Mouse (Mus musculus): Measurements from ENCODE around the gene C1ql4. TPM values are rescaled to one million over a fixed set of nuclear protein-coding genes. Genes with fewer than 3 reads are reported as not detected.

Gene C1ql4
- total and polyA plus RNA-seq, 3 experiments: not detected

- Histone ChIP-seq H3K36me3 (ENCODE audit: control insufficient read depth, insufficient read depth, low read length) (no peaks in the 10 kb centered on the region), H3K27me3 (ENCODE audit: control insufficient read depth, insufficient read depth, low read length) (peaks cover 10% of the 10 kb centered on the region), H3K27ac (no peak overlapping the region), H3K9ac (ENCODE audit: low read depth, low read length) (no peak overlapping the region), H3K4me1 (ENCODE audit: control insufficient read depth, insufficient read depth, low read length) (no peaks in the 10 kb centered on the region; the same call in 1 of the 2 replicates), H3K79me2 (replicated peaks; ENCODE audit: control insufficient read depth, insufficient read depth, low read length) (no peaks in the 10 kb centered on the region), H3K4me3 (no peak overlapping the region)
- TF ChIP-seq POLR2A (IDR thresholded peaks at IDR 0.05; ENCODE audit: insufficient read depth, low read depth, low read length): no peak
- TF ChIP-seq CTCF (IDR thresholded peaks at IDR 0.05): no peak
- TF ChIP-seq EP300 (IDR thresholded peaks at IDR 0.05; ENCODE audit: insufficient read depth, low read depth, low read length): no peak
- WGBS: 34% methylated on average over 14 of the region's 14 CpGs
- intact Hi-C loops (cut with DNase I): loop anchor here (2.0 kb wide), 1 partner anchor 40 kb away; no protein-coding TSS in a partner anchor
- DNase-seq: no peak
These were observed 1.5 kb upstream of the C1ql4 start for GRCm38 (mm10) chr15:99089069-99089468.

- Histone ChIP-seq H3K4me3 (peak overlapping the region; percentile 20), H3K27me3 (ENCODE audit: control insufficient read depth, insufficient read depth, low read length) (peaks cover 10% of the 10 kb centered on the region), H3K79me2 (replicated peaks; ENCODE audit: control insufficient read depth, insufficient read depth, low read length) (no peaks in the 10 kb centered on the region), H3K36me3 (ENCODE audit: control insufficient read depth, insufficient read depth, low read length) (no peaks in the 10 kb centered on the region), H3K9ac (ENCODE audit: low read depth, low read length) (no peak overlapping the region), H3K4me1 (ENCODE audit: control insufficient read depth, insufficient read depth, low read length) (no peaks in the 10 kb centered on the region), H3K27ac (no peak overlapping the region)
- DNase-seq: peak; percentile 80 to 88
- 1% methylated on average over 27 of the region's 27 CpGs for WGBS
- TF ChIP-seq POLR2A (IDR thresholded peaks at IDR 0.05; ENCODE audit: insufficient read depth, low read depth, low read length) (no peak), CTCF (IDR thresholded peaks at IDR 0.05) (no peak; the same call in 1 of the 2 replicates), EP300 (IDR thresholded peaks at IDR 0.05; ENCODE audit: insufficient read depth, low read depth, low read length) (no peak)
- intact Hi-C loops (cut with DNase I): loop anchor here (2.0 kb wide), 1 partner anchor 39 kb away; no protein-coding TSS in a partner anchor
These were observed 675 bp upstream of the C1ql4 start for GRCm38 (mm10) chr15:99088292-99088691.

GRCm38 (mm10) chr15:99085997-99086396 is 1.6 kb downstream of the C1ql4 start:
- no peak for DNase-seq
- TF ChIP-seq EP300 (IDR thresholded peaks at IDR 0.05; ENCODE audit: insufficient read depth, low read depth, low read length): no peak
- TF ChIP-seq POLR2A (IDR thresholded peaks at IDR 0.05; ENCODE audit: insufficient read depth, low read depth, low read length): no peak
- no peak for TF ChIP-seq CTCF (IDR thresholded peaks at IDR 0.05)
- WGBS: 88% methylated on average over 4 of the region's 4 CpGs
- Histone ChIP-seq H3K9ac (ENCODE audit: low read depth, low read length) (no peak overlapping the region), H3K36me3 (ENCODE audit: control insufficient read depth, insufficient read depth, low read length) (no peaks in the 10 kb centered on the region), H3K79me2 (replicated peaks; ENCODE audit: control insufficient read depth, insufficient read depth, low read length) (no peaks in the 10 kb centered on the region), H3K27ac (no peak overlapping the region), H3K27me3 (ENCODE audit: control insufficient read depth, insufficient read depth, low read length) (peaks cover 10% of the 10 kb centered on the region), H3K4me1 (ENCODE audit: control insufficient read depth, insufficient read depth, low read length) (no peaks in the 10 kb centered on the region), H3K4me3 (no peak overlapping the region)
- intact Hi-C loops (cut with DNase I): loop anchor here (2.0 kb wide), 1 partner anchor 113 kb away; no protein-coding TSS in a partner anchor

DNA sequence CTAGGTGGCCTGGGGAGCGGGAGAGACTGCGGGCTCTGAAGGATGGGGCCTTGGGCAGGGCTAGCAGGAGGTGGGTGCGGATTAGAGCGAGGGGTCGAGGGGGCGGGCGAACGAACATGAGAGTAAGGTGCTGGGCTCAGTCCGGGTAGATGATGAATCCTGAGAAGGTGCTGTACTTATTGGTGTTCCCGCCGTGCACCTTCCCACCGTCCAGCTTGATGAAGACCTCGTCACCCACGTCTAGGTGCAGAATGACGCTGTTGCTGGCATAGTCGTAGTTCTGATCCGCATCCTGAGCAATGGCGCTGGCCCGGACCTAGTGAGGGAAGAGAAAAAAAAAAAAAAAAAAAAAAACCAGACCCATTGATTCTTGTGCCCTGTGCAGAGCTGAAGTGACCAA is 3.0 kb downstream of the C1ql4 start:
- no peaks in the 10 kb centered on the region for H3K4me1 ChIP-seq (ENCODE audit: control insufficient read depth, insufficient read depth, low read length)
- no peak overlapping the region for H3K27ac ChIP-seq
- 52% methylated on average over 19 of the region's 19 CpGs for WGBS
- H3K36me3 ChIP-seq (ENCODE audit: control insufficient read depth, insufficient read depth, low read length): no peaks in the 10 kb centered on the region
- H3K79me2 ChIP-seq (replicated peaks; ENCODE audit: control insufficient read depth, insufficient read depth, low read length): no peaks in the 10 kb centered on the region
- no peak overlapping the region for H3K9ac ChIP-seq (ENCODE audit: low read depth, low read length)
- DNase-seq: no peak
- H3K27me3 ChIP-seq (ENCODE audit: control insufficient read depth, insufficient read depth, low read length): peaks cover 10% of the 10 kb centered on the region
- no peak overlapping the region for H3K4me3 ChIP-seq
- intact Hi-C loops (cut with DNase I): loop anchor here (2.0 to 5.0 kb wide), 3 partner anchors 53 to 178 kb away; no protein-coding TSS in a partner anchor
- TF ChIP-seq EP300 (IDR thresholded peaks at IDR 0.05; ENCODE audit: insufficient read depth, low read depth, low read length): no peak
- no peak for TF ChIP-seq CTCF (IDR thresholded peaks at IDR 0.05)
- no peak for TF ChIP-seq POLR2A (IDR thresholded peaks at IDR 0.05; ENCODE audit: insufficient read depth, low read depth, low read length)

- Histone ChIP-seq H3K79me2 (replicated peaks; ENCODE audit: control insufficient read depth, insufficient read depth, low read length) (no peaks in the 10 kb centered on the region), H3K27ac (no peak overlapping the region), H3K9ac (ENCODE audit: low read depth, low read length) (no peak overlapping the region), H3K27me3 (ENCODE audit: control insufficient read depth, insufficient read depth, low read length) (peaks cover 10% of the 10 kb centered on the region), H3K36me3 (ENCODE audit: control insufficient read depth, insufficient read depth, low read length) (no peaks in the 10 kb centered on the region), H3K4me1 (ENCODE audit: control insufficient read depth, insufficient read depth, low read length) (no peaks in the 10 kb centered on the region), H3K4me3 (no peak overlapping the region)
- TF ChIP-seq EP300 (IDR thresholded peaks at IDR 0.05; ENCODE audit: insufficient read depth, low read depth, low read length): no peak
- TF ChIP-seq CTCF (IDR thresholded peaks at IDR 0.05): no peak
- TF ChIP-seq POLR2A (IDR thresholded peaks at IDR 0.05; ENCODE audit: insufficient read depth, low read depth, low read length): no peak
- no peak for DNase-seq
- WGBS: 28% methylated on average over 11 of the region's 11 CpGs
- intact Hi-C loops (cut with DNase I): loop anchor here (2.0 to 5.0 kb wide), 3 partner anchors 53 to 178 kb away; no protein-coding TSS in a partner anchor
These were observed 3.6 kb downstream of the C1ql4 start for GRCm38 (mm10) chr15:99083867-99084557.

DNA sequence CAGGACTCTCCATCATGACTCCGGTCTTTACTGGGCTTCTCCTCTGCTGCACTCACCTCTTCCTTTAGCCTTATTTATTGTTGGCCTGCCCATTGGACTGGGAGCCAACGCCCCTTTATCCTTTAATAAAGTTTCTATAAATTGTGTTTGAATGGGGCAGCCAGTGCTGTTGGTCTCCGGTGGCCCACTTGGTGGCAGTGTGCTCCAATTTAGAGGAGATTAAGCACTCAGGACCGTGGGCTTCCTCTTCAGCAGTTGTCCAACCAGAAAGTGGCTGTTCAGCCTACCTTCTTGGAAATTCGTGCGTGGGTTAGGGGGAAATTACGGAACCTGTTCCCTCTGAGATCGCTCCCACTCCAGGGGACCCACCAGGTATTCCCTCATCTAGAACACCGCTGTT is 4.4 kb downstream of the C1ql4 start:
- intact Hi-C loops (cut with DNase I): loop anchor here (5.0 kb wide), 2 partner anchors 54 to 179 kb away; no protein-coding TSS in a partner anchor
- Histone ChIP-seq H3K4me3 (no peak overlapping the region), H3K9ac (ENCODE audit: low read depth, low read length) (no peak overlapping the region), H3K27ac (no peak overlapping the region), H3K4me1 (ENCODE audit: control insufficient read depth, insufficient read depth, low read length) (no peaks in the 10 kb centered on the region), H3K79me2 (replicated peaks; ENCODE audit: control insufficient read depth, insufficient read depth, low read length) (no peaks in the 10 kb centered on the region), H3K27me3 (ENCODE audit: control insufficient read depth, insufficient read depth, low read length) (peaks cover 10% of the 10 kb centered on the region), H3K36me3 (ENCODE audit: control insufficient read depth, insufficient read depth, low read length) (no peaks in the 10 kb centered on the region)
- TF ChIP-seq EP300 (IDR thresholded peaks at IDR 0.05; ENCODE audit: insufficient read depth, low read depth, low read length) (0 out of 2 replicates have a peak, but pooled peaks have one; percentile 53), POLR2A (IDR thresholded peaks at IDR 0.05; ENCODE audit: insufficient read depth, low read depth, low read length) (no peak), CTCF (IDR thresholded peaks at IDR 0.05) (peak; percentile 79)
- WGBS: 63% methylated on average over 9 of the region's 9 CpGs
- DNase-seq: peak; percentile 46 to 57

Measured in heart, adult 2 months (tissue).